ENCODE assay signal across 16 mouse cellular contexts in genomic region chr13:38998958-38999357, GRCm38 (mm10).
"Had no signal": no experiment of that assay in that cellular context is flagged by ENCODE, and none has a peak within 500 bp of the region (broad histone marks: within the 10 kb centered on the region; RNA-seq: fewer than 3 reads in every experiment).

No protein-coding gene starts in this region.

- H3K4me3 ChIP-seq: layer of hippocampus, adult 2 months; left cerebral cortex, adult 2 months; limb, embryonic 10.5 days; liver, embryonic 15.5 days; midbrain, embryonic 13.5 days; stomach, embryonic 15.5 days had no signal

- H3K9me3 ChIP-seq: limb, embryonic 10.5 days; liver, embryonic 15.5 days; midbrain, embryonic 13.5 days; stomach, embryonic 15.5 days had no signal

- H3K27ac ChIP-seq: layer of hippocampus, adult 2 months; left cerebral cortex, adult 2 months; limb, embryonic 10.5 days; liver, embryonic 15.5 days; midbrain, embryonic 13.5 days; stomach, embryonic 15.5 days had no signal

- H3K4me2 ChIP-seq: liver, embryonic 11.5 days; liver, embryonic 15.5 days; midbrain, embryonic 13.5 days; stomach, embryonic 15.5 days had no signal

- H3K9ac ChIP-seq: liver, embryonic 15.5 days; midbrain, embryonic 13.5 days; stomach, embryonic 15.5 days had no signal

- ATAC-seq: intestine, postnatal 0 days; lung, postnatal 0 days; midbrain, embryonic 13.5 days had no signal

- DNase-seq: kidney, postnatal 10 days; kidney, postnatal 4 days; lung, adult 2 months; lung, postnatal 36 days; right cerebral cortex, postnatal 4 days; thymus, adult 2 months; thymus, postnatal 25 days had no signal

- H3K36me3 ChIP-seq: limb, embryonic 10.5 days; liver, embryonic 15.5 days; midbrain, embryonic 13.5 days; stomach, embryonic 15.5 days had no signal

- H3K27me3 ChIP-seq: liver, embryonic 15.5 days; midbrain, embryonic 13.5 days; stomach, embryonic 15.5 days had no signal

- H3K4me1 ChIP-seq: limb, embryonic 10.5 days; liver, embryonic 15.5 days; midbrain, embryonic 13.5 days; stomach, embryonic 15.5 days had no signal
